Mouse (Mus musculus) bone marrow, adult 2 months (tissue): ENCODE measurements around the gene Nelfb. TPM values are rescaled to one million over a fixed set of nuclear protein-coding genes. Genes with fewer than 3 reads are reported as not detected.

Experiments used
- H3K27ac ChIP-seq: fragments of 200-500 bp; 2 replicates; pipeline ENCODE4 v1.5.1; 2012; ENCODE audit warnings: low read depth, mild to moderate bottlenecking, control low read depth, inconsistent platforms, low read length; ENCODE audit not compliant: control insufficient read depth, poor library complexity, insufficient read depth
- H3K4me1 ChIP-seq: fragments of 200-500 bp; 2 replicates; pipeline ENCODE4 v1.6.1; 2011; ENCODE audit warnings: low read length; ENCODE audit not compliant: control insufficient read depth, insufficient read depth
- H3K4me3 ChIP-seq: fragments of 200-500 bp; replicated peaks from 2 replicates; pipeline ENCODE3; 2011; ENCODE audit warnings: mild to moderate bottlenecking, low read depth, low read length, control low read depth; ENCODE audit not compliant: control insufficient read depth
- CTCF ChIP-seq: fragments of 200-500 bp; IDR thresholded peaks from 2 replicates; pipeline ENCODE4 v1.5.1; 2011; ENCODE audit warnings: low read length, control low read depth; ENCODE audit not compliant: control insufficient read depth, insufficient read depth
- POLR2A ChIP-seq: fragments of 200-500 bp; IDR thresholded peaks from 2 replicates; pipeline ENCODE4 v1.6.1; 2011; ENCODE audit warnings: low read depth, mild to moderate bottlenecking, control low read depth, low read length, borderline replicate concordance; ENCODE audit not compliant: control insufficient read depth
- WGBS: fragments of 180-500 bp; shearing (Covaris S2); methylation state at CpG from one replicate; pipeline ENCODE4 v1.1.7; 2018; 5-methylcytosine and 5-hydroxymethylcytosine counted together
- polyA plus RNA-seq: library from polyadenylated mRNA; stranded (reverse); fragments of >200 nt; gene quantifications from 2 replicates; pipeline ENCODE4 v1.2.4, GENCODE M21; 2011; ENCODE audit warnings: low replicate concordance; ENCODE audit not compliant: missing spikeins, insufficient read depth, insufficient read length

The Nelfb gene
- polyA plus RNA-seq, 1 experiment: 38.0 TPM

DNA sequence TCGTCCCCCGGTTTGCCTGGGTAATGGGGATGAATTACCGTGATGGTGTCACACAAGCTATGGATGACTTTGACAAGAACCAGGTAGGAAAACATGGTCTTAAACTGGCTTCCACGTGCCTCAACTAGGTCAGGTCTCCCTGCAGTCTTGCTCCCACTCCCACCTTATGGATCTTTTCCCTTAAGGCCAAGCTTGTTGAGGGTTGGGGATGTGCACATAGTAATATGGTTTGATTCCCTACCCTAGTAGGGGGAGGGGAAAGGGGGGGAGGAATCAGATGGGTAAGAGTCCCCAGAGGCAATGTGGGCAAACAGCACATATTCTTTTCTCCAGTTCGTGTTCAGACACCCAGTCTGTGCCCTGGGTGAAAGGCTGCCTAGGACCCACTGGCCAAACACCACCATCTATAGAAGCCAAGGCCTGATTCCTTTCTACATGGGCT lies 10.1 kb upstream of the Nelfb start:
- Histone ChIP-seq H3K4me1 (no peaks in the 10 kb centered on the region; the same call in 1 of the 2 replicates), H3K4me3 (peak overlapping the region; percentile 27), H3K27ac (no peak overlapping the region)
- TF ChIP-seq POLR2A (no peak), CTCF (no peak)
- 79% methylated on average over 5 of the region's 5 CpGs for WGBS

DNA sequence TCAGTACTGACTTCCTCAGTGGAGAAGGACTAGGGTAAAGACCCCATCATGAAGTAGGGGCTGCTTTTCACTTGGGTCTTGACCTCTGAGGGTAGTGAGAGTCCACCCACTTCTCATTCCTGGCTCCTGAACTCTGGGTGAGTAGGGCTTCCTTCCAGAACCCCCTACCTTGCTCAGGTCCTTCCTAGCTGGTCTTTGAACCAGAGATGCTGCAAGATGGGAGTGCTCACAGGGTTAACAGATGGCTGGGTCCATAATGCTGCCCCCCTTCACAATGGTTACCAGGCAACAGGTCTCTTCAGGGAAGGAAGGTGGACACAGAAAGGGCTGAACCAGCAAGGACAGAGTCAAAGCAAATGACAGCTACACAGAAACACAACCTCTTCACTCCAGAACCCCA lies 7.2 kb upstream of the Nelfb start, which contains the start of gene Fam166a:
TSS of gene Fam166a (plus strand) at position 301 of the 400 bp plus-strand sequence.
- Histone ChIP-seq H3K4me3 (no peak within 1 kb of the TSS), H3K27ac (no peak within 1 kb of the TSS), H3K4me1 (no peaks in the 10 kb centered on the region; the same call in 1 of the 2 replicates)
- TF ChIP-seq CTCF (no peak), POLR2A (no peak)

DNA sequence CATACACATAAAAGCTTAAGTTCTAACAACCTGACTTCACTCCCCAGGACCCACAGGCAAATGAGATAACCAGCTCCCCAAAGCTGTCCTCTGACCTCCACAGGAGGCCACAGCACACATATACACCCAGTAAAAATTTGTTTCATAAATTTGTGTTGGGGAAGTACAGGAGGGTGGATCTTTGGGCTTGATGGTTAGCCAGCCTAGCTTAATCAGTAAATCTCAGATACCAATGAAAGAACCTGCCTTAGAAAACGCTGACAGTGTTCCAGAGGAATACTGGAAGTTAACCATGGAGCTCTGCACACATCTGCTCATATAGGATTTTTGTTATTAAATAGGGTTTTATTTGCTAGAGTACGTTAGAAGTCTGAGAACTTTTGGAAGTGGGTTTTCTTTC lies 6.4 kb upstream of the Nelfb start:
- H3K27ac ChIP-seq: no peak overlapping the region
- WGBS: 69% methylated on average over 2 of the region's 2 CpGs
- TF ChIP-seq POLR2A: no peak
- no peak for TF ChIP-seq CTCF
- no peaks in the 10 kb centered on the region; the same call in 1 of the 2 replicates for H3K4me1 ChIP-seq
- no peak overlapping the region for H3K4me3 ChIP-seq

DNA sequence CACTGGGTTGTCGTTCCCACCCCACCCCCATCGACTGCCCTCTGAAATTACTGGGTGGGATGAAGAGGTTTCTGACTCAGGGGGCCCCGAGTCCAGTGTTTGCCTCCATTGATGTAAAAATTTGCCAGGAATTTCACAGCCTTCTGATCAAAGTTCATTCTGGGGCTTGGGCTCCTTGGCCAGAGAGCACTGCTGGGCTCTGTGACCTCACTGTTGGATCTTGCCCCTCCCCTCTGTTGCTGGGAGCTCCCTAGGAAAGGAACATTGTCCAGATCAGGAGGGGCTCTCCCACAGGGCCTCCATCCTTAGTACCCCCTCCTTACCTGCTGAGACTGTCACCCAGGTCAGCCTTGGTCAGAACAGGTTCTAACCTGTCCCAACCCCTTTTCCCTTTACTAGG lies 3.2 kb upstream of the Nelfb start, which contains the start of gene Stpg3:
TSS of gene Stpg3 (minus strand) at position 194 of the 400 bp plus-strand sequence.
- no peak within 1 kb of the TSS for H3K27ac ChIP-seq
- TF ChIP-seq POLR2A (no peak), CTCF (no peak)
- no peaks in the 10 kb centered on the region; the same call in 1 of the 2 replicates for H3K4me1 ChIP-seq
- 76% methylated on average over 3 of the region's 3 CpGs for WGBS
- no peak within 1 kb of the TSS for H3K4me3 ChIP-seq

DNA sequence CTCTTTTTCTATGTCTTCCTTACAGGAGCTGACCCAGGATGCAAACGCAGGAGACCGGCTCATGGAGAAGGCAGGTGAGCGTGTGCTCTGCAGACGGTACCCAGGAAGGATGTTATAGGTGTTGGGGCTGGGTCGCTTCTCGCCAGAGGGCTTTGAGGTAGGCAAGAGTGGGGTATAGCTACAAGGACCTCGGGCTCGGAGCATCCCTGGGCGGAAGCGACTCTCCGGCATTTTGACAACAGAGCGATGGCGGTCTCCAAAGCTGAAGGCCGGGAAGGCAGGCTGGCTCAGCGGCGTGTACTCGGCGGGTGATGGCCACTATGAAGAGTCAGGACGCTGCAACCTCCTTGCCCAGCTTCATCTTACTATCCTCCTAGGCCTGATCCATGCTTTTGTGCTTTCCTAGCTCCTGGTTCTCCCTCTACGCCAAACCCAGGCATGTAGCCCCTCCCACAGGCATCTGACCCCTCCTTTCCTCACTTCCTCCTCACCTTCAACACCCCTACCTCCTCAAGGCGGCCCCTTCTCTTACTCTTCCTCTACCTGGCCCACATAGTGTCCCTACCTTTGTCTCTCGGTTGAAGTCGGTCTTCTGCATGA lies 2.1 kb upstream of the Nelfb start:
- H3K4me1 ChIP-seq: no peaks in the 10 kb centered on the region; the same call in 1 of the 2 replicates
- no peak overlapping the region for H3K27ac ChIP-seq
- H3K4me3 ChIP-seq: no peak overlapping the region
- WGBS: 81% methylated on average over 23 of the region's 23 CpGs
- TF ChIP-seq POLR2A: no peak
- no peak for TF ChIP-seq CTCF

DNA sequence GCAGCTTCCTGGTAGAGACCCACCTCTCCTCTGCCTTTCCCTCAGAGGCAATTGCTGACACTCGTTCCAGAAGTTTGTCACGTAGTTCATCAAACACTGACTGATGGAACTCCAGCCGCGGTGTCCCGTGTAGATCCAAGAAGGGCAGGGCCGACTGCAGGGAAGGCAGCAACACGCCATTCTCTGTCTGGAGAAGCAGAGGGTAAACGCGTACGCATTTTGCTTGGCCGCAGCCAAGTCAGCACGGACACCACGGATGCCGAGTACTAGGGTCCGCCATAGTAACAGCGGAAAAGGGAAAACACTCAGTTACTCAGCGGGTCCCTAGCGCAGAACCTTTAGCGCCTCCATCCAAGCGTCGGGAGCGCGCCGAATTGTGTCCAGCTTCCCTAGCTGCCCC lies 603 bp downstream of the Nelfb start:
- WGBS: under 1% methylated on average over 24 of the region's 24 CpGs
- TF ChIP-seq POLR2A: no peak
- no peak for TF ChIP-seq CTCF
- Histone ChIP-seq H3K4me1 (no peaks in the 10 kb centered on the region; the same call in 1 of the 2 replicates), H3K4me3 (peak overlapping the region; percentile 87), H3K27ac (peak overlapping the region; percentile 88)

DNA sequence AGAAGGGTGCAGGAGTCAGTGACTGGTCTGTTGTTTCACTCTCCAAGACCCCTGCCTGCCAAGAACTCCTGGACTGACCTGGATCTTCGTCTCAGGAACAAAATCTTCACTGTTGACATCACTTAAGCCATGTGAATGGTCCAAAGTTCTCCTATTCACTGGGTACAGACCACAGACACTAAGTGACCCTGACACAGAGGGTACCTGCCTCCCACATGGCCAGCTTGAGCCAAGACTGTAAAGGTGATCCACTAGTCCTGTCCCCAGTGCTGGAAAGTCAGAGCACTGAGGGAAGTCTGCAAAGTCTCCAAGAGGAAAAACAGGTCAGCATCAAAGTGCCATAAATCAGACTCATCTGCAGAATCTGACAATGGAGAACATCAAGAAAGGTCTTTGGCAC lies 3.7 kb downstream of the Nelfb start:
- TF ChIP-seq POLR2A (no peak), CTCF (no peak)
- WGBS: 86% methylated on average over 1 of the region's 1 CpGs
- Histone ChIP-seq H3K4me1 (no peaks in the 10 kb centered on the region; the same call in 1 of the 2 replicates), H3K4me3 (no peak overlapping the region), H3K27ac (no peak overlapping the region)

DNA sequence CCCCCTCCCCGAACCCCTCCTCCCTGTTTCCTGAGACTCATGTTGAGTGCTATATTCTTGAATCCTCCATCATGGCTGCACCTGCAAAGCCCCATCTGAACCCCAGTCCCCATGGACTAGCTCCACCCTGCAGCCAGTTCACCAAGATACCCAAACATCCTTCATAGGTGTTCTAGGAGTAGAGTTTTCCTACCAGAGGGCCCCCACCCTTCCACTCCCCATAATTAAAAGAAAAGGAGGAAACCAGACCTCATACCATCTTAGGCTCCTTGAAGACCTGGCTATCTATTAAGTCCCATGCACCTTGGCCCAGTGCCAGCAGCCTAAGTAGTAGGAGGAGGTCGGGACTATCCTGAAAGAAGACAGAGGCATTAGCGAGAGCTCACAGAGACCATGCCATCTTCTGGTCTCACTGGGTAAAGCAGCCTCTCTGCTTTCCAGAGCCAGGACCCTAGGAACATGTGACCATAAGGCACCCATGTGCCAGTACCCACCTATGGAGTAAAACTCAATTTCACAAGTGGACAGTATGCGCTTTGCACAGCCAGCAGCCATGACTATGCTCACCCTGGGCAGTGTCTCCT lies 7.6 kb downstream of the Nelfb start:
- Histone ChIP-seq H3K27ac (no peak overlapping the region), H3K4me1 (no peaks in the 10 kb centered on the region), H3K4me3 (no peak overlapping the region)
- WGBS: 52% methylated on average over 4 of the region's 4 CpGs
- TF ChIP-seq POLR2A: no peak
- TF ChIP-seq CTCF: peak; percentile 24; the same call in 1 of the 2 replicates
